Mouse (Mus musculus) gastrocnemius, postnatal 4 days (tissue): ENCODE data around the gene Gp6. TPM values are rescaled to one million over a fixed set of nuclear protein-coding genes. Genes with fewer than 3 reads are reported as not detected.
"Not testable (repeated sequence)": the region's sequence is repeated elsewhere in the genome, so short reads cannot be mapped to it uniquely, and the experiment has no call there.

Experiments used
- DNase-seq, 2 experiments: peaks; one replicate each; pipeline ENCODE4 v3.0.0; 2021 to 2022; ENCODE audit warnings: low spot score in 2 of 2, mixed read lengths in 2 of 2
- long read RNA-seq, 2 experiments: library from polyadenylated mRNA; stranded (forward); transcript quantifications; one replicate each; pipeline ENCODE4 v2.0.0; 2021
- microRNA-seq: library from miRNA; unstranded; fragments of <30 nt; microRNA quantifications from one replicate; pipeline ENCODE4 v1.2.0, GENCODE M21; 2021
- total RNA-seq, 2 experiments: library from RNA; stranded (reverse); gene quantifications; 2 replicates each; pipeline ENCODE4 v1.2.3; 2021

Gp6 gene
- total RNA-seq = not detected
- long read RNA-seq, experiment 1 = 0 reads
- long read RNA-seq, experiment 2 = 0 reads

DNA sequence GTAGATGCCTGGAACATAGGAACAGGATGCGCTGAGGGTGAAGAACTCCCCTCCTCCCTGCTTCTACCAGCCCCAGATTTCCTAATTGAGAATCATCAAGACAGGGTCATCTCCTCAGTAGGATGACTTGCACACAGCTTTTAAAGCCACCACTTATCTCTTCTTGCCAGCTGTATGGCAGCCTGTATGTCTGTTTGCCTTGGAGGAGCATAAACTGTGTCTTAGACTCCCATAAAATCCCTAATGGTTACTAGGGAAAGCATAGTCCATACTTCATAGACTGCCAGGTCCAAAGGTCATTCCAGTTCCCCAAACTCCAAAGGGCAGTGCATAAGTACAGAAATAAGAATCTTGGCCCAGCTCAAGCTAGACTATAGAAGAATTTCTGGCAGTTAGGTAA is at the start of gene Gp6:
Gp6 (minus strand) TSS at position 15 of the 400 bp plus-strand sequence.
- DNase-seq = no peak

DNA sequence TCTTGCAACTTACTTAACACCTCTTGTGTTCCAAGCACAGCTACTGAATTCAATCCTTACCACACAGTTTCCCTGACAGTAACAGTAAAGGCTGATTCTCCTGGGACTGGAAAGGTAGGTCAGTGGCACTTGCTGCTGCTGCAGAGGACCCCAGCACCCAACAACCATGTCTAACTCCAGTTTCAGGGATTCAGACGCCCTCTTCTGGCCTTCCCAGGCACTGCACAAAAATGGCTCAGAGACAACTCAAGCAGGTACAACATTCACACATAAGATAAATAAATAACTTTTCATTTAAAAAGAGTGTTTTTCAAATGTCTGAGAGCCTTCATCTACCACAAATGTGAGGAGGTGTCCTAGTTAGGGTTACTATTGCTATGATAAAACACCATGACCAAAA is 49.6 kb upstream of the Gp6 start:
- DNase-seq = no peak

DNA sequence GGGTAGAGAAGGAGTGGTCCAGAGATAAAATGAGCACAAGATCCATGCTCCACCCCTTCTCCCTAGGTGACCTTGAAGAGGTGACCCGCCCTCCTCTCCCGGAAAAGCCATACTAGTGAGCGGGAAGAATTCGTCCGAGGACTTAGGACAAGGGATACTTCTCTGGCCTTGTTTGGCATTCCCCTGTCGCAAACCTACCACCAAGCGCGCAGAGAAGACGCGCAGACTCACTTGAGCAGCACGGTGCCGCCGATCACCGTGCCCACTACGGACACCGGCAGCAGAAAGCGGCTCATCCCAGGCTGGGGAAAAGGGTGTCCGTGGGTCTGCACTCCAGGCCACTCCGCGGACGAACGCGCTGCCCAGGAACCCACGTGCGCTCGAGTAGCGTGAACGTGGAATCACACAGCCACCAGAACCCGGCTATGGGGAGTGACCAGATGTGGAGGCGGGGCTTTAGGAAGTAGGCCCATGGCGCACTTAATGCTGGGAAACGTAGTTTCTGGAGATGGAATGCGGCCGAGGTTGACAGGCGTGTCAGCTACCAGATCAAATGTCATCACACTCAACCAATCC is 47.8 kb upstream of the Gp6 start, which contains the start of gene Rdh13:
Rdh13 (minus strand) TSS at position 434 of the 576 bp plus-strand sequence.
- DNase-seq = peak; percentile 72 to 87

DNA sequence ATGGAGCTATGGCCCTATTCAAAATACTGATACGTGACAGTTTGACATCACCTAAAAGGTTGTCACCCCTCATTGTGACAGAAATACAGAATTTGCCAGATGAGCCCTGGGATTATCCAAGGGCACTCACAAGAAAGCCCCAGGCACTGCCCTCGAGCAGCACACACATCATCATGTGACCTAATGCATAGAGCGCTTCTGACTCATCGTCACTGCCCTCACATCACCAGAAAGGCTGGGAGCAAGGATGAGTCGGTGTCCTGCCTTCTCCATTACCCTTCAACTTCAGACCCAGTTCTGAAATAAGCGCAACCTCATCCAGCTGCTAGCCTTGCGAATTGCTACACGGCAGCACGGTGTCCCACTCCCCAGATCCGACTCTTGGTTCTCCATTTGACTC is 43.0 kb upstream of the Gp6 start:
- DNase-seq = no peak

DNA sequence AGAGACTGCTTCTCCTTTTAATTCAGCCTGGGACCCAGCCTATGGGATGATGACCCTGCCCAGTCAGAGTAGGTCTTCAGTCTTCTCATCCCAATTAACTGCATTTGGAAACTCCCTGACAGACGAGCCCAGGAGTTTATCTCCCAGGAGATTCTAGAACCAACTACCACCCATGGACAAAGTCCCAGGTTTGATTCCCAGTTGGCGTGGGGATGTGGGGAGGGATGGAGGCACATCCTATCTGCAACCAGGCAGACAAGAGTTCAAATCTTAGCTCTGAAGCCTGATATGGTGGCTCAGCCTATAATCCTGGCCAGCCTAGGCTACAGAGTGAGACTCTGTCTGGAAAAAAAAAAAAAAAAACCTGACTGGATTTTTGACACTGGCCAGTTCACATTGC is 40.2 kb upstream of the Gp6 start:
- no peak for DNase-seq

DNA sequence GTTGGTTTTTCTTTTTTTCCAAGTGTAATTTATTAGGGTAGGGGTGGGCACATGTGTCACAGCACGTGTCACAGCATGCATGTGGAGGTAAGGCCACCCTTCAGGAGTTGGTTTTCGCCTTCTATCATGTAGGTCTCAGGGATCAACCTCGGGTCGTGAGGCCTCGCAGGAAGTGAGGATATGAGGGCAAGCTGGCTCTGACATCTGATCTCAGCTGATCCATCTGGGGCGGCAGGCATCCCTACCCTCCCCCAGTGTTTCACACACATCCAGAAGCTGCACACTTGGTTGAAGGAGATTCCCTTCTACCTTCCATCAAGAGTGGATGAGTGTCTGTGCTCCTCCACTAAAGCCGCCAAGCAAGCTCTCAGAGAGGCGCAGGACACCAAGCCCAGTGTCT is 34.5 kb upstream of the Gp6 start:
- no peak for DNase-seq

DNA sequence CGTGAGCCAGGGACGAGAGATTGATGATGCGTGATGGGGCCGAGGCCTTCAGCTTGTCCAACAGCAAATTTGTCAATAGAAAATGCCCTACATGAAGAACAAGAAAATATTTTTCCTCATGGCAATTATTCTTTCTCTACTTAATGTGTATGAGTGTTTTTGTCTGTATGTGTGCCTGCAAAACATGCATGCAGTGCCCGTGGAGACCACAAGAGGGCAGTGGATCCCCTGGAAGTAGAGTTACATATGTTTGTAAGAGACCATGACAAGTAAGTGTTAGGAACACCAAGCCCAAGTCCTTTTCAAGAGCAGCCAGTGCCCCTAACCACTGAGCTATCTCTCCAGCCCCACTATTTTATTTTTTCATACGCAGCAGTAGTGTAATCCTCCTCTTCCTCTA is 34.0 kb upstream of the Gp6 start:
- peak; percentile 44 to 59 for DNase-seq

DNA sequence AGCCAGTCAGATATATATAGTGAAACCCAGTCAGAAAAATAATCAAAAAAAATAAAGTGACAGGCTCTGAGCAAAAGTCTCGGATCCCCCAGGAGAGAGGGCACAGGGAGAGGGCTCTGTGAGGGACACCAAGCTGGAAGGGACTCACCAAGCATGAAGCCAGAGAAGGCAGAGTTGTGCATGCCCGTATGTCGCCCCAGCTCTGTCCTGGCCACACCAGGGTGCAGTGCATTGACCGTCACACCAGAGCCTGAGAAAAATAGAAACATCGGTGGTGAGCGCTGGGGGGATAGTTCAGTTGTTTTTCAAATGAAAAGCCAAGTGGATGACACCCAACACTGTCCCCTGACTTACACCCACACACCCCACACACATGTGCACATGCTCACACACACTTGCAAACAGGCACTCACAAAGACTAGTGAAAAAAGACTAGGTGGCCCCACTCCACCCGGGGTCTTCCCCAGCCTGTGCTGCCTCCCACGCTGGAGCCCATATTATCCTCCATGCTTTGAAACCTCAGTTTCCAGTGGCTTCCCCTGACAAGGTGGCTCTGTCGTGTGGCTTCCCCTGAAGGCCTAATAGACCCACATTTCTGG is 32.8 kb upstream of the Gp6 start:
- no peak for DNase-seq

DNA sequence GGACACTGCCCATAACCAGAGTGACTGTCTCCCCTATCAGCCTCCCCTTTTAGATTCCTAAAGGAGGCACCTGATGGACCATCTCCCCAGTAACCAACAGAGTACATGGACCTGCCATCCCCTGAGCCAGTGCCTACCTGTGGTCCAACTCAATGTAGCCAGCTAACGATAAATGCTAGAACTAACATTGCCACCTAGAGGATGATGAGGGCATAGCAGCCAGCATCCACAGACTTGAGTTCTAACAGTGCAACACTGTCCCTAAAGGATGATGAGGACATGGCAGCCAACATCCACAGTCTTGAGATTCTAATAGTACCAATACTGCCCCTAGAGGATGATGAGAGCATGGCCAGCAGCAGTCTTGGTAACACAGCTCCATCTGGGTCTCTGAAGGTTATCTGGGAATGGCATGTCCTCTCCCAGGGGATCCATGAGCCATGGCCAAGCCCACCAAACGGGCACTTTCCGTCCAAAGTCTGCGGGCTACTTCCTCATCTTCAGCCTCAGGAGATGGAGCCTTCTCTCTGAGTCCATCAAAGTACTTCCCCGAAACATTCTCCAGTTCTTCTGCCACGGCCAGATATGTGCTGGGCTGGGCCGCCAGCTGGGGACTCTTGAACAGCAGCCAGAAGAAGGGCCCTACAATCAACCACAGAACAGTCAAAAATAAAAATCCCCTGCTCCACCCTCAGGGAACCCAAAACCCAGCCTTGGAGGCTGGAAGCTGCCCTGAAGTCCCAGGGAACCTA is 29.8 kb upstream of the Gp6 start:
- peak; percentile 47 to 81 for DNase-seq

DNA sequence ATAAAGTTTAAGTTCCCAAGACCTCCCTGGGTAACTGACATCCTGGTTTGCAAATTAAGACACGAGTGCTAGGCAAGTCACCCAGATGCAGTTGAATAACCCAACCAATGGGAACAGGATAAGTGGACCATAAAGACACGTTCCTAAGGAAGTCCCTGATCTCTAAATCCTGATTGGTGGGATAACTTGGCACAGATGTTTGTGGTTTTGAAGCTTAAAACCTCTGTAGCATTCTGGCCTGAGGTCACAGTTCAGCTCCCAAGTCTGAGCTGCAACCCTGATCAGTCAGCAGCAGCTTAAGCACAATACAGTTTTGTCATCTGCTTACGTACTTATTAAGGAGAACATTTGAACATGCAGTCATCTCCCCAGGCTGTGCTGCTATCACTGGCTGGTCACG is 22.7 kb upstream of the Gp6 start:
- no peak for DNase-seq

DNA sequence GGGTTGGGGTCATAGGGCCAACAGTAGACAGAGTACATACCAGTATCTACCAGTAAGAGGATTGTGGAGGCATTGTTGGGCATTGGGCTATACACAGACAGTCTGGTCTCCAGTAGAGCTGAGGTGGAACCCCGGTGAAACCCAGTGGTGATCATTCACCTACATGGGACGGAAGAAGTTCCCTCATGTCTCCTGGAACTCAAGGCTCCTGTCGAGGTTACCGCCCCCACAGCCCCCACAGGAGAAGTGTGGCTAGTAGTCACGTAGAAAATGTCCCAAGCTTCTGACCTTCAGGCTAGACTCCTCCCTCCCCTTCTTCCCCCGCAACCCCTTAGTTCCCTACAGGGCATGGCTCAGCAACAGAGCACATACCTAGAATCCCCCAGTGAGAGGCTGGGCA is 22.1 kb upstream of the Gp6 start:
- no peak for DNase-seq

DNA sequence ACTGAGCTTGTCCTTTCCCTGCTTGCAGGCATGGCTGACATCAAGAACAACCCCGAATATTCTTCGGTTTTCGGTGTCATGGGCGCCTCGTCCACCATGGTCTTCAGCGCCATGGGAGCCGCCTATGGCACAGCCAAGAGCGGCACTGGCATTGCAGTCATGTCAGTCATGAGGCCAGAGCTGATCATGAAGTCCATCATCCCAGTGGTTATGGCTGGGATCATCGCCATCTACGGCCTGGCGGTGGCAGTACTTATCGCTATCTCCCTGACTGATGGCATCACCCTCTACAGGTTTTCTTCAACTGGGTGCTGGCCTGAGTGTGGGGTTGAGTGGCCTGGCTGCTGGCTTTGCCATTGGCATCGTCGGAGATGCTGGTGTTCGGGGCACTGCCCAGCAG is 14.9 kb upstream of the Gp6 start:
- DNase-seq = not testable (repeated sequence)

DNA sequence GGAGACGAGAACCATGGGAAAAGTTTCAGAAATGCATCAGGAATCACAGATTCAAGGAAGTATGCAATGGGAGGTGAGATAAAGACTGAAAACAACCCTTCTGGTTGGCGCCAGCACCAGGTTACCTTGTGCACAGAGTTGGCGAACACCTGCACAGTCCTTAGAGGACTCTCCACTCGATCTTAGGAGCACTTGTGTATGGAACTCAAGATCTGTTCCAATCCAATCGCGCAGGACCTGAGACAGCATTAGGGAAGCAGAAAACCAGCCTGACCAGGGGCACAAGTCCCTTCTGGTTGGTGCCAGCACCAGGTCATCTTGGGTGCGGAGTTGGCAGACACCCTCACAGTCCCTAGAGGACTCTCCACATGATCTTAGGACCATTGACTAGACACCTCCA is 24.0 kb downstream of the Gp6 start:
- no peak for DNase-seq

DNA sequence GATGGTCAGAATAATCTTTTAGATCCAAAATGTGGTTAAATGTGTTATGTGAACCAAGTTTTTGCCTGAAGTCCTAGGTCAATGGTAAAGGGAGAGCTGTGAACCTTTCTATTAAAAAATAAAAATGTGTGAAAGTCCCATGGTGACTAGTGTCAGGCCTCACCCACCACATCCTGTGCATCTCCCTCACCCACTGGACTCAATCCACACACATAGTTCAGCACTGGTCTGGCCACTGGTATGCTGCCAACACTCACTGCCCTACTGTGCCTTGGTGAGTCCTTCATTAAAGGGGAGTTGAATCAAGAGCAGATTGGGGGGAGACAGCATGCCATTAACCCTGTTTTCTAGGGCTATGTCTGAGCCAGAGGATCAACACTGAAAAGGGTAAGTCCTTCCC is 60.0 kb downstream of the Gp6 start, which contains the start of gene Ncr1:
Ncr1 (plus strand) TSS at position 216 of the 400 bp plus-strand sequence.
- DNase-seq = no peak

DNA sequence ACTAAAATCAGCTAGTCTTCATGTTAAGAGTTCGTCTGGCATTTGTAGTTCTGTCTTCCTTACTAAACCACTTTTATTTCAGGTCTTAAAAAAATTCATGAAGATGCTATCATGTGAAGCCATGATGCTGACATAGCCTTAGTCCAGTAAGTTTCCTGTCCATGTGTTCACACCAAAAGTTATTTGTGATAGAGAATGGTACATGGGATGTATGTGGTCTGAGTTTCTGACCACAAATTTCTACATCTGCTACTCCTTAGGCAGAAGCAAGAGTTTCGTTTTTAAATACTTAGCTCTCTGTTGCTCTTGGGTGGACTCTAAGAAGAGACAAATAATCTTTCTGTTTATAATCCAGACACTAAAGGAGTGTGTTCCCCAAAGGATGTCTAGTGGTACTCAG is 74.2 kb downstream of the Gp6 start:
- DNase-seq = no peak

Small RNA genes lying within 50 kb of the gene (microRNA-seq; reads per million reads assigned to microRNA genes)
- gene Gm24605 (not detected), gene Gm24752 (not detected), gene Gm25349 (not detected)

Other genes starting within 250 kb of the Gp6 start
- 1 to 10 TPM; 3.1 to 3.9 TPM for gene Leng9, start 247.4 kb downstream of the Gp6 start, total RNA-seq
- gene Cdc42ep5, start 232.9 kb downstream of the Gp6 start, total RNA-seq = 10 to 100 TPM; 20.9 to 24.8 TPM
- under 1 TPM in 1 of 2 experiments, not detected in 1; 0.13 TPM for gene Lilra5, start 160.0 kb downstream of the Gp6 start, total RNA-seq
- not detected for gene Ncr1, start 60.0 kb downstream of the Gp6 start, total RNA-seq
- gene Rdh13, start 47.9 kb upstream of the Gp6 start, total RNA-seq = 10 to 100 TPM; 18.0 to 20.7 TPM
- gene Eps8l1, start 62.9 kb upstream of the Gp6 start, total RNA-seq = 1 to 10 TPM; 2.4 to 5.1 TPM
- 10 to 100 TPM; 63.9 to 81.6 TPM for gene Ppp1r12c, start 103.9 kb upstream of the Gp6 start, total RNA-seq
- 100 to 1,000 TPM; 466 to 479 TPM for gene Tnnt1, start 118.6 kb upstream of the Gp6 start, total RNA-seq
- gene Tnni3, start 126.5 kb upstream of the Gp6 start, total RNA-seq = 1 to 10 TPM; 1.7 to 3.0 TPM
- under 1 TPM; 0.26 to 0.44 TPM for gene Dnaaf3, start 134.7 kb upstream of the Gp6 start, total RNA-seq
- gene Syt5, start 149.8 kb upstream of the Gp6 start, total RNA-seq = under 1 TPM in 1 of 2 experiments, not detected in 1; 0.25 TPM
- not detected for gene Ptprh, start 206.3 kb upstream of the Gp6 start, total RNA-seq
- 1 to 10 TPM; 7.0 to 7.8 TPM for gene Tmem86b, start 233.7 kb upstream of the Gp6 start, total RNA-seq